Mouse (Mus musculus) embryonic fibroblast, embryonic 13.5 days (primary cell): ENCODE measurements around the gene Eefsec.

Experiments
- CTCF ChIP-seq: IDR thresholded peaks from 2 replicates; pipeline ENCODE4 v1.5.1; 2011; ENCODE audit warnings: mild to moderate bottlenecking, control low read depth, low read length, moderate library complexity, borderline replicate concordance; ENCODE audit not compliant: insufficient read depth
- POLR2A ChIP-seq: IDR thresholded peaks from 2 replicates; pipeline ENCODE4 v1.6.1; 2011; ENCODE audit warnings: low read depth, mild to moderate bottlenecking, control low read depth, low read length, moderate library complexity

GRCm38 (mm10) chr6:88469878-88470277 lies 23.5 kb upstream of the Eefsec start:
- TF ChIP-seq CTCF (no peak), POLR2A (no peak)
